Mouse (Mus musculus) MEL-GATA-1-ER (cell line): ENCODE measurements around the gene Krtap29-1.

ENCODE experiments used
- DNase-seq: peaks from one replicate; pipeline ENCODE4 v3.0.0-alpha.2; 2012; ENCODE audit warnings: low read depth; ENCODE audit errors: extremely low read depth

Krtap29-1 gene

GRCm38 (mm10) chr11:99978953-99979352, at the start of gene Krtap29-1:
Gene Krtap29-1 (minus strand): TSS chr11:99979053.
- no peak for DNase-seq

- no peak for DNase-seq
These were observed 42.6 kb upstream of the Krtap29-1 start for GRCm38 (mm10) chr11:100021438-100021837.

GRCm38 (mm10) chr11:100019466-100019865, 40.6 kb upstream of the Krtap29-1 start:
- DNase-seq: no peak

GRCm38 (mm10) chr11:100016112-100016511, 37.3 kb upstream of the Krtap29-1 start, which contains the start of gene Krt33a:
Gene Krt33a (minus strand): TSS chr11:100016212.
- no peak for DNase-seq

DNA sequence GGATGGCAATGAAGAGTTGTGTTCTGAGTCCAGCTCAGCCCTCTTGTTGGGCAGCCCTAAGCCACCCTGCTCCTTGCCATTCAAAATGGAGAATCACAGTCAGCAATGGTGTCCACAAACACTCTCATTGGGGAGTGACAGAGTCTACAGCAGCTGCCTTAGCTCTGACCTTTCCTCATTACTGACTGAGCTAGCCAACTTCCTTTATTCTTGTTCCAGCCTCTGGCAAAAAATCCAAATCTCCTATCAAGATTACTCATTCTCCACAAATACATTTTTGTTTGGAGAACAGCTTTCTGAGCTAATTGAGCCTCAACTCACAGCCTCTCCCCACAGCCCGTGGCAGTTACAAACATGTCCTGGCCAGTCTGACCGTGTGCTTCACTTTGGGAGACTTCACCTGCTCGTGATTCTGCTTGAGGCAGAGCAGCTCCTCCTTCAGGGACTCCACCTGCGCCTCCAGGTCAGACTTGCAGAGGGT, 34.9 kb upstream of the Krtap29-1 start:
- no peak for DNase-seq

GRCm38 (mm10) chr11:100010682-100011081, 31.8 kb upstream of the Krtap29-1 start:
- no peak for DNase-seq

DNA sequence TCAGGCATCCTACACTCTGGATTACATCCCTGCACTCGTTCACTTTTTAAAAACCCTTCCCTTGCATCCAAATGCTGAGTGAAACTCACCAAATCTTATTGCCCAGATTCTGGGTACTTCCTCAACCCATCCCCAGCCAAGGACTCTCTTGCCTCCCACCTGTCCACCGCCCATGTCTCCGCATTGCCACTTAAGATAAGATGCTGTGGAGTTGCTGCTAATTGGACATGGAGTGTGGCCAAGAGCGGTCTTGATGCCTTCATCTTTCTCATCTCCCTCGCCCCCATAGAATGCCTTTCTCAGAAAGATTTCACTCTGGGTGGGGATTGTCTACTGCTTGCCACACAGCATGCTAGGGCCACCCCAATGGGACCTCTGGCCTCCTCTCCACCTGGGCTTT, 29.5 kb upstream of the Krtap29-1 start:
- no peak for DNase-seq

DNA sequence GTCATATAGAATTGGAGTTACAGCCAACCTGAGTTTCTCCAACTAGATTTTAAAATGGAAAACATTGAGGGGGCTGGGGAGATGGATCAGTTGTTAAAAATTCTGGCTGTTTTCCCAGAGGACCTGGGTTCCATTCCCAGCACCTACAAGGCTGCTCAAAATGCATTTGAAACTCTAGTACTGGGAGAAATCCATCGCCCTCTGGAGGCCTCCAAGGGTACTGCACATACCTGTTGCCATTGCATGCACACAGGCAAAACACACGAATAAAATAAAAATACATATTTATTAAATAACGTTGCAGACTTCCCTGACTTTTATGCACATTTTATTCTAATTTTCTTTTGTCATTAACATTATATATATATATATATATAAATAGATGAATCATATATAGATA, 27.8 kb upstream of the Krtap29-1 start:
- DNase-seq: no peak

GRCm38 (mm10) chr11:100005905-100006304, 27.1 kb upstream of the Krtap29-1 start:
- no peak for DNase-seq

GRCm38 (mm10) chr11:100004846-100005245, 26.0 kb upstream of the Krtap29-1 start:
- no peak for DNase-seq

DNA sequence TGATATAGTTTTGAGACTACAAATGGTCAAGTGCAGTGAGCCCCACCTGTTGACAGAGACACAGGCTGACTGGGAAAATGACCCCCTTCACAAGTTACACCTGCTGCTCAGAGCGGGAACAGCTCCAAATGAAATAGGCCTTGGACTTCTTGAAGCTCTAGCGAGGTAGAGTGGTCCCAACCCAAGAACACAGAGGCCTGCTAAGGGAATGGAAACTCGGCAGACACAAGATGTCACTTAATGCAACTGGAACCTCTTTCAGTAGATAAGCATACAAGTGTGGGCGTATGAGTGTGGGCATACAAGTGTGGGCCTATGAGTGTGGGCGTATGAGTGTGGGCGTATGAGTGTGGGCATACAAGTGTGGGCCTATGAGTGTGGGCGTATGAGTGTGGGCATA, 20.2 kb upstream of the Krtap29-1 start:
- DNase-seq: no peak

DNA sequence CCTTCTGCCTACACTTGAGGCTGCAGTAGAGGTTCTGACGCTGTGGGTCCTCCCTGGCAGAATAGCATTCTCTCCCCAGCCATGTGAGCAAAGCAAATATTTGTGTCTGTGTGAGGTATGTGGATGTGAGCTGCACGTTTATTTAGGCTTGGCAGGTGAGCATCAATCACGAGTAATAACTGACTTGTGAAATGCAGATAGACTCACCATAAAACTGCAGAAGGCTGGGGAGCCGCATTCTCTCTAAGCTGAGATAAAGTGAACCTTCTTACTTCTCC, 15.5 kb upstream of the Krtap29-1 start:
- DNase-seq: no peak

DNA sequence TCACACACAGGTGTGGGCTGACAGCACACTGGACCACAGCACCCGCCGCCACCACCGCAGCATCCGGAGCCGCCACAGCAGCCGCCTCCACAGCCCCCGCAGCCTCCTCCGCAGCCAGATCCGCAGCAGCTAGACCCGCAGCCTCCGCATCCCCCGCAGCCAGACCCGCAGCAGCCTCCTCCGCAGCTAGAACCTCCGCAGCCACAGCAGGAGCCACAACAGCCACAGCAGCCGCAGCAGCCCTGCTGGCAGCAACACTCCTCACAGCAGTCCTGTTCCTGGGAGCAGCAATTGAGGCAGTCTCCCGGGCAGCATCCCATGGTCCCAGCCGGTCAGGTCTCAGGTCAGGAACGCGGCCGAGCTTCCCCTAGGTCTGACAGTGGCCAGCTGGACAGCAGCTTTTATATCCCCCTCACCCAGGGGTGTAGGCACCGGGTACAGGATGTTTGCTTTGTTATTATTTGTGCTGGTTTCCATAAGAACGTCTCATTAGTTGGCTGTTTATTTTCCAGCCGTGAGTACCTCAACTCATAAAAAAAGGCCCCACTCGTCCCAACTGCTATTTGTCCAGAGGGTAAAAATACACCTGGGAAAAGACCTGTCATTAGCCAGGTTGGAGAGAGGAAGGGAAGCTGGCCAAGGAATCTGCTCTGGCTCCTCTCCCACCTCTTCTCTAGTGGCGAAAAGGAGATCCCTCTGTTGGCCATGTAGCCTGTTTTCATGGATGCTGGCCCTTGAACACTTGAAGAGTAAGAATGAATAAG, 14.9 kb upstream of the Krtap29-1 start, which contains the start of gene Krtap17-1:
Gene Krtap17-1, minus strand, starts transcription at position 375 of the 764 bp plus-strand sequence.
- DNase-seq: no peak

DNA sequence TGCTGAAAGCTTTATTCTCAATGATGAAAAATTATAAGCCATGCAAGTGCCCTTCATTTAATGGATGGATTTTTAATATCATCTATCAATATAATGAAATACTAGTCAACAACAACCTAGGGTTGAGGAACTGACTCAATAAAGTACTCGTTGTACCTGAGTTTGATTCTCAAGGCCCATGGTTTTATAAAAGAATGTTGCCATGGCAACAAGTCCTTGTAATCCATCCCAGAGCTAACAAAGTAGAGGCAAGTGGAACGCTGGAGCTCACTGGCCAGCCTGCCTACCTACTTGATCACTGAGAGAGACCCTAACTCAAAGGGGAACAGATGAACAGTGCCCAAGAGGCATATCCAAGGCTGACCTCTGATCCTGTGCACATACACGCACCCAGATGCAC, 11.7 kb upstream of the Krtap29-1 start:
- DNase-seq: no peak

DNA sequence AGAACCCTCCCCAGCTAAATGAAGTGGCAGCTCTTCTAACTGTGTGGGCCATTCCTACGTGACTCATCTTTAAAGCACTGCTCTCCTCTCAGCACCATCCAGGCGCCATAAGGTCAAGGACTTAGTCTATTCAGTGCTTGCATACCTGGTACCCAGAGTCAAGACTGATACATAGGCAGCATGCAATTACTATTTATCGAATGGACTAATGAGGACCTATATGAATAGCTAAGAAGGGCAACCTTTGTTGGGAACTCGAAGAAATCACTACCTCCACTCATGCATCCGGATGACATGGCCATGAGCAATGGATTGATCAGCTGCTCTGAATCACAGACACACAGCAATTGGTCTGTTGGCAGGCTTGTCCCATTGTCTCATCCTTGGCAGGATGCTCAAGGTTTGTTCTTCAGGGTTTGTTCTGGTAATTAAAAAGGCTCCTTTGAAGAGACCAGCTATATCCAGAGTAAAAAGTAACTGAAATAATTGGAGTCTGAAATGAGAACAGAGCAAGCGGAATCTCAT, 11.1 kb upstream of the Krtap29-1 start:
- DNase-seq: no peak

DNA sequence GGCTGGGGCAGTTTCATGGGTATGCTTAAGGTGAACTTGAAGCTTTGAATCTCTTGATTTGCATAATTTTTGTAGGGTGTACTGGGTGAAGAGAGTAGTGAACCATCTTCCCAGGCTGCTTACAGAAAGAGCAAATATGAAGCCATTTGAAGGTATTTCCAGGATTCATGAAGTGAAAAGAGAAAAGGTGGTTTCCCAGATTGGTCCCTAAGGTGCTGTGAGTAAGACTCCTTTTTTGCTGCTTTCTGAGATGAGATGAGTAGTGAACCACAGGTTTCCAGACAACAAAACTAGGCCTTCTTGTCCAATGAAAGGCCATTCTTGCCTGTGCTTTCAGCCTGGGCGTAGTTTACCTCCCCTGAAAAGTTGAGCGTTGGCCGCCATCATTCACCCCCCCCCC, 9.7 kb upstream of the Krtap29-1 start:
- no peak for DNase-seq

GRCm38 (mm10) chr11:99986180-99986647, 7.4 kb upstream of the Krtap29-1 start, which contains the start of gene Krtap16-1:
Gene Krtap16-1 (minus strand): TSS chr11:99986597.
- DNase-seq: no peak

- no peak for DNase-seq
These were observed 6.6 kb upstream of the Krtap29-1 start for GRCm38 (mm10) chr11:99985291-99986092.

DNA sequence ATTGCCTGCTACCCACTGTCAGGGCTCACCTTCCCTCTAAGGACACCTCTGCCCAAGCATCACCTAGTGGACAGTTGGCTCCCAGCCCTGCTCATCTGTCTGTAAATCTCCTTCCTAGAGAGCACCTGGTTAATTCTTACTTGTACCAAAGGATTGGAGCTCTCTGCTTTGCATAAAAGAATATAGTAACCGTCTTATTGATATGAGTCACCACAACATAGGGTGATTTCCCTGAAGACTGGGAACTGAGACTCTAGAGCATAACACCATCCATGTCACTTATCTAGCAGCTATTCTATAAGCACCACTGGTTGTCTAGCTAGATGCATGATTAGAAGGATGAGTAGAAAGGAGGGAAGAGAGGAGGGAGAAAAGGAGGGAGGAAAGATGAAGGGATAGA, 4.6 kb upstream of the Krtap29-1 start:
- DNase-seq: no peak

DNA sequence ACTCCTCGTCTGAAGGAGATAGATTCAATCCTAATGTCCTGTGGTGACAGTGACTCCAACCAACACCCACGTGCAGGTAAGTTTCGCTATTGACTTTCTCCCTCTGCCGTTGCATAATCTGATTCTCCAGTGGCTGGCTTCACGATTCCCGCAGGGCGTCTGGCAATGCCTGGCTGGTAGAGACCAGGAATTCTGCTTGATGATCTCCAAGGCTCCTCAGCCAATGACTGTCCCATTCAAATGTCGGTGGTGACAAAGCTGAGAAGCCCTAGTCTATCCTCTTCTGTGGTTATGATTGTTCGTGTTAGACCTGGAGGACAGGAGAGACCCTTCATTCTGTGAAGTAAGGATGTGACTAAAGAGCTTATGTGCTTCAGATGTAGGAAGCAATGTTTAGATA, 3.9 kb upstream of the Krtap29-1 start:
- no peak for DNase-seq

DNA sequence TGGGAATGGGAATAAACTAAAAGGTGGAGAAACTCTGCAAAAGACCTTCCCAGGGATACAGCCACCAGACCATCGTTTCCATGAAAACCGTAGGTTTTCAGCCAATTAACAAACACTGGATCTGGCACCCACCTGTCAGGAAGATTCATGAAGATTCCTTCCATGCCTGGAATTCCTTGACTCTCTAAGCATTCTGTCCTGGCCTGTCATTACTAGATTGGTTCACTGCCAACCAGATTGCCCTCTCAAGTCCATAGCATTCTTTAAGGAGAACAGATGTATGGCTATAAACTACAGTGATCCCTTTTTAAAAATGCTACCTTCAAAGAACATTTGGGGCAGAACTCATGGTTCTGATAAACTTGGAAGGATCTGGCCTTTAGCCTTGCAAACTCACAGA, 12.9 kb downstream of the Krtap29-1 start:
- no peak for DNase-seq

- DNase-seq: no peak
These were observed 14.6 kb downstream of the Krtap29-1 start for GRCm38 (mm10) chr11:99964213-99964612.
